Mouse (Mus musculus) olfactory bulb, adult 2 months (tissue): ENCODE data around the gene Ift43.

Source experiments
- CTCF ChIP-seq: fragments of 200-500 bp; IDR thresholded peaks from 2 replicates; pipeline ENCODE4 v1.5.1; 2012; ENCODE audit warnings: low read depth, mild to moderate bottlenecking, low read length, moderate library complexity; ENCODE audit not compliant: insufficient read depth
- POLR2A ChIP-seq: fragments of 200-500 bp; IDR thresholded peaks from 2 replicates; pipeline ENCODE4 v1.6.1; 2012; ENCODE audit warnings: mild to moderate bottlenecking, low read depth, low read length, moderate library complexity; ENCODE audit not compliant: insufficient read depth

DNA sequence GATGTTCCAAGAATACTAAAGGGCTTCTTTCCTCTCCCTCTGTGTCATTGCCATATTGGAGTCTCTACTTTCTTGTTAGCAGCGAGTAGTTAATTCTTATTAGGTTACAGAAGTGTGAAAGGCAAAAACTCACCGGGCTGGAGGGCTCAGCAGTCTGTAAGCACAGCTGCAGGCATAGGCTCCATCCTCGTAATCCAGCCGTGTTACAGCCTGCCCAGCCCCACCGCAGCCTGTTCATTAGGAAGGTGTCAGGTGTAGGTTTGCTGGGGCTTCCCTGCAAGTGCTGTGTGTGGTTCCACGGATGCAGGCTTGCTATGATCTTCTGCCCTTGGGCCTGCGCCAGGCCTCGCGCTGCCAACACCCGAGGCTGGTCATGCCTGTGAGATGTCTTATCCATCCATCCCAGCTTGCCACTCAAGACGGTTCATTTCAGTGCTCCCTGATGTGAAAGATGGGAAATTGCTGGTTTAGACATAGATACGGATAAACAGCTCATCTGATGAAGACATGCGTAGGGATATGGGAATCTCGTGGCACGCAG lies 34.0 kb downstream of the Ift43 start:
- no peak for TF ChIP-seq POLR2A
- TF ChIP-seq CTCF, result no peak
